Mouse (Mus musculus) kidney, embryonic 15.5 days (tissue): Measurements from ENCODE around the gene Adam23. TPM values are rescaled to one million over a fixed set of nuclear protein-coding genes. Genes with fewer than 3 reads are reported as not detected.
"Not testable (repeated sequence)": the region's sequence is repeated elsewhere in the genome, so short reads cannot be mapped to it uniquely, and the experiment has no call there.

ENCODE experiments used
- ATAC-seq: fragments of 200-750 bp; cut with Nextera tagmentation; replicated peaks from 2 replicates; pipeline ENCODE4 v1.8.0; 2017; ENCODE audit warnings: moderate TSS enrichment; ENCODE audit not compliant: low FRiP score
- H3K27ac ChIP-seq: fragments of 300-500 bp; sonication (generic); 2 replicates; pipeline ENCODE4 v1.5.1; 2015; ENCODE audit warnings: mild to moderate bottlenecking, inconsistent platforms
- H3K27me3 ChIP-seq: fragments of 300-500 bp; sonication (generic); 2 replicates; pipeline ENCODE4 v1.6.1; 2015; ENCODE audit warnings: inconsistent platforms
- H3K36me3 ChIP-seq: fragments of 300-500 bp; sonication (generic); 2 replicates; pipeline ENCODE4 v1.6.1; 2015; ENCODE audit warnings: inconsistent platforms
- H3K4me1 ChIP-seq: fragments of 300-500 bp; sonication (generic); 2 replicates; pipeline ENCODE4 v1.6.1; 2015; ENCODE audit warnings: inconsistent platforms
- H3K4me2 ChIP-seq: fragments of 300-500 bp; sonication (generic); 2 replicates; pipeline ENCODE4 v1.6.1; 2015; ENCODE audit warnings: moderate library complexity, mild to moderate bottlenecking, inconsistent platforms
- H3K4me3 ChIP-seq: fragments of 300-500 bp; sonication (generic); replicated peaks from 2 replicates; pipeline ENCODE4 v1.5.1; 2015; ENCODE audit warnings: mild to moderate bottlenecking, inconsistent platforms
- H3K9ac ChIP-seq: fragments of 300-500 bp; sonication (generic); 2 replicates; pipeline ENCODE4 v1.6.1; 2015; ENCODE audit warnings: mild to moderate bottlenecking, inconsistent platforms
- H3K9me3 ChIP-seq: fragments of 300-500 bp; sonication (generic); replicated peaks from 2 replicates; pipeline ENCODE4 v1.6.1; 2016; ENCODE audit warnings: inconsistent platforms
- WGBS: fragments of 180-500 bp; shearing (Covaris S2); methylation state at CpG from one replicate; pipeline ENCODE4 v1.1.7; 2015; ENCODE audit warnings: mixed read lengths; 5-methylcytosine and 5-hydroxymethylcytosine counted together
- polyA plus RNA-seq: library from polyadenylated mRNA; unstranded; fragments of >200 nt; fragmentation: Nextera tagmentation; extraction: Ambion mirVana; gene quantifications from 2 replicates; pipeline ENCODE4 v1.2.1, GENCODE M21; 2015

Adam23 gene
- polyA plus RNA-seq, 1 experiment from 2014 or later, result 2.1 TPM

- H3K27me3 ChIP-seq, result peaks cover 8% of the 10 kb centered on the region; the same call in 1 of the 2 replicates
- H3K9me3 ChIP-seq, result no peaks in the 10 kb centered on the region
- H3K27ac ChIP-seq, result no peak overlapping the region
- H3K4me2 ChIP-seq, result no peak overlapping the region
- 89% methylated on average over 4 of the region's 4 CpGs for WGBS
- no peaks in the 10 kb centered on the region for H3K36me3 ChIP-seq
- 0 out of 2 replicates have a peak, but pooled peaks cover 4% of the 10 kb centered on the region for H3K4me1 ChIP-seq
- H3K9ac ChIP-seq, result no peak overlapping the region
- no peak for ATAC-seq
- no peak overlapping the region for H3K4me3 ChIP-seq
Observed at GRCm38 (mm10) chr1:63609613-63610012, 163.9 kb downstream of the Adam23 start.

- WGBS, result 1% methylated on average over 11 of the region's 11 CpGs
- no peak overlapping the region for H3K9ac ChIP-seq
- no peaks in the 10 kb centered on the region for H3K9me3 ChIP-seq
- H3K4me3 ChIP-seq, result no peak overlapping the region
- H3K4me1 ChIP-seq, result 0 out of 2 replicates have a peak, but pooled peaks cover 4% of the 10 kb centered on the region
- peaks cover 8% of the 10 kb centered on the region; the same call in 1 of the 2 replicates for H3K27me3 ChIP-seq
- no peaks in the 10 kb centered on the region for H3K36me3 ChIP-seq
- ATAC-seq, result no peak
- H3K27ac ChIP-seq, result no peak overlapping the region
- H3K4me2 ChIP-seq, result no peak overlapping the region
Observed at GRCm38 (mm10) chr1:63614594-63614993, 168.9 kb downstream of the Adam23 start.

- WGBS, result 66% methylated on average over 3 of the region's 3 CpGs
- no peak for ATAC-seq
- no peaks in the 10 kb centered on the region for H3K36me3 ChIP-seq
Observed at GRCm38 (mm10) chr1:63615668-63616067, 170.0 kb downstream of the Adam23 start, which contains the start of gene Gm39653. Gm39653 (plus strand) TSS chr1:63615968.

GRCm38 (mm10) chr1:63628211-63628610 lies 182.5 kb downstream of the Adam23 start:
- ATAC-seq, result no peak
- no peak overlapping the region for H3K27ac ChIP-seq
- no peaks in the 10 kb centered on the region for H3K36me3 ChIP-seq
- H3K4me2 ChIP-seq, result no peak overlapping the region
- H3K9me3 ChIP-seq, result no peaks in the 10 kb centered on the region
- 25% methylated on average over 2 of the region's 2 CpGs for WGBS
- H3K4me1 ChIP-seq, result no peaks in the 10 kb centered on the region
- no peak overlapping the region for H3K9ac ChIP-seq
- H3K27me3 ChIP-seq, result no peaks in the 10 kb centered on the region
- H3K4me3 ChIP-seq, result no peak overlapping the region

More at GRCm38 (mm10) chr1:63615668-63616067, 170.0 kb downstream of the Adam23 start, which contains the start of gene Gm39653:
- Histone ChIP-seq H3K4me1 (0 out of 2 replicates have a peak, but pooled peaks cover 4% of the 10 kb centered on the region), H3K9me3 (no peaks in the 10 kb centered on the region), H3K27me3 (peaks cover 8% of the 10 kb centered on the region; the same call in 1 of the 2 replicates), H3K27ac (no peak within 1 kb of the TSS), H3K4me2 (no peak within 1 kb of the TSS), H3K4me3 (no peak within 1 kb of the TSS), H3K9ac (no peak within 1 kb of the TSS)

- not testable (repeated sequence) for H3K9me3 ChIP-seq, H3K27me3 ChIP-seq, H3K4me2 ChIP-seq, ATAC-seq, H3K36me3 ChIP-seq, H3K4me1 ChIP-seq, H3K4me3 ChIP-seq, H3K27ac ChIP-seq, H3K9ac ChIP-seq
Observed at GRCm38 (mm10) chr1:63630390-63630789, 184.7 kb downstream of the Adam23 start.

- Histone ChIP-seq H3K9ac (no peak overlapping the region), H3K9me3 (no peaks in the 10 kb centered on the region), H3K27ac (no peak overlapping the region), H3K4me1 (no peaks in the 10 kb centered on the region), H3K4me3 (no peak overlapping the region), H3K27me3 (no peaks in the 10 kb centered on the region), H3K36me3 (no peaks in the 10 kb centered on the region), H3K4me2 (no peak overlapping the region)
- 78% methylated on average over 6 of the region's 6 CpGs for WGBS
- ATAC-seq, result no peak
Observed at GRCm38 (mm10) chr1:63639921-63640320, 194.2 kb downstream of the Adam23 start.

Other genes with a start within 250 kb of the Adam23 start
- gene Gpr1, start 231.3 kb upstream of the Adam23 start, polyA plus RNA-seq, result 0.10 and 0.13 TPM in 2 replicates
- 8.4 and 9.1 TPM in 2 replicates for gene Zdbf2, start 172.6 kb upstream of the Adam23 start, polyA plus RNA-seq
- not detected in 2 replicates for gene Gm39653, start 170.1 kb downstream of the Adam23 start, polyA plus RNA-seq
- gene Dytn, start 241.0 kb downstream of the Adam23 start, polyA plus RNA-seq, result not detected in 2 replicates